Mouse (Mus musculus): Measurements from ENCODE around the gene Sbp. TPM values are rescaled to one million over a fixed set of nuclear protein-coding genes. Genes with fewer than 3 reads are reported as not detected.

Sbp gene
- not detected in 2 replicates for polyA plus RNA-seq (2015; fragmentation: Nextera tagmentation; extraction: Ambion mirVana)

GRCm38 (mm10) chr17:23941372-23941771, at the start of gene Sbp:
Gene Sbp, plus strand, starts transcription at chr17:23941672.

GRCm38 (mm10) chr17:23917158-23917557, 24.3 kb upstream of the Sbp start, which contains the start of gene Dcpp3:
Gene Dcpp3, plus strand, starts transcription at chr17:23917458.

GRCm38 (mm10) chr17:23955174-23955573, 13.7 kb downstream of the Sbp start, which contains the start of gene Sbpl:
Gene Sbpl, minus strand, starts transcription at chr17:23955274.

GRCm38 (mm10) chr17:23980297-23980909, 38.9 kb downstream of the Sbp start, which contains the start of gene Prss30:
Gene Prss30, minus strand, starts transcription at chr17:23980566.

Other genes with a start within 250 kb of the Sbp start
- 0.11 TPM in 1 of 2 replicates, not detected in the other for gene 1520401A03Rik, start 218.9 kb upstream of the Sbp start, polyA plus RNA-seq (2015; fragmentation: Nextera tagmentation; extraction: Ambion mirVana)
- gene Pkmyt1, start 215.3 kb upstream of the Sbp start, polyA plus RNA-seq (2015; fragmentation: Nextera tagmentation; extraction: Ambion mirVana): 37.2 and 39.2 TPM in 2 replicates
- 10.5 and 12.2 TPM in 2 replicates for gene Paqr4, start 200.8 kb upstream of the Sbp start, polyA plus RNA-seq (2015; fragmentation: Nextera tagmentation; extraction: Ambion mirVana)
- not detected in 2 replicates for gene Kremen2, start 195.8 kb upstream of the Sbp start, polyA plus RNA-seq (2015; fragmentation: Nextera tagmentation; extraction: Ambion mirVana)
- gene Flywch1, start 170.1 kb upstream of the Sbp start, polyA plus RNA-seq (2015; fragmentation: Nextera tagmentation; extraction: Ambion mirVana): 19.2 and 22.6 TPM in 2 replicates
- gene Flywch2, start 155.6 kb upstream of the Sbp start, polyA plus RNA-seq (2015; fragmentation: Nextera tagmentation; extraction: Ambion mirVana): 3.5 and 6.6 TPM in 2 replicates
- 290 and 303 TPM in 2 replicates for gene Srrm2, start 151.1 kb upstream of the Sbp start, polyA plus RNA-seq (2015; fragmentation: Nextera tagmentation; extraction: Ambion mirVana)
- gene Elob, start 112.5 kb upstream of the Sbp start, polyA plus RNA-seq (2015; fragmentation: Nextera tagmentation; extraction: Ambion mirVana): 632 and 659 TPM in 2 replicates
- not detected in 2 replicates for gene Prss33, start 105.6 kb upstream of the Sbp start, polyA plus RNA-seq (2015; fragmentation: Nextera tagmentation; extraction: Ambion mirVana)
- not detected in 2 replicates for gene Prss32, start 97.8 kb upstream of the Sbp start, polyA plus RNA-seq (2015; fragmentation: Nextera tagmentation; extraction: Ambion mirVana)
- not detected in 2 replicates for gene Prss41, start 97.5 kb upstream of the Sbp start, polyA plus RNA-seq (2015; fragmentation: Nextera tagmentation; extraction: Ambion mirVana)
- gene Prss21, start 73.6 kb upstream of the Sbp start, polyA plus RNA-seq (2015; fragmentation: Nextera tagmentation; extraction: Ambion mirVana): not detected in 2 replicates
- gene Dcpp1, start 60.8 kb upstream of the Sbp start, polyA plus RNA-seq (2015; fragmentation: Nextera tagmentation; extraction: Ambion mirVana): not detected in 2 replicates
- not detected in 2 replicates for gene Dcpp2, start 60.8 kb upstream of the Sbp start, polyA plus RNA-seq (2015; fragmentation: Nextera tagmentation; extraction: Ambion mirVana)
- gene Dcpp3, start 24.2 kb upstream of the Sbp start, polyA plus RNA-seq (2015; fragmentation: Nextera tagmentation; extraction: Ambion mirVana): not detected in 2 replicates
- gene Sbpl, start 13.6 kb downstream of the Sbp start, polyA plus RNA-seq (2015; fragmentation: Nextera tagmentation; extraction: Ambion mirVana): not detected in 2 replicates
- gene Prss30, start 38.9 kb downstream of the Sbp start, polyA plus RNA-seq (2015; fragmentation: Nextera tagmentation; extraction: Ambion mirVana): 0.20 and 0.36 TPM in 2 replicates
- gene Prss22, start 56.4 kb downstream of the Sbp start, polyA plus RNA-seq (2015; fragmentation: Nextera tagmentation; extraction: Ambion mirVana): not detected in 2 replicates
- not detected in 2 replicates for gene Prss27, start 96.5 kb downstream of the Sbp start, polyA plus RNA-seq (2015; fragmentation: Nextera tagmentation; extraction: Ambion mirVana)
- gene Kctd5, start 131.8 kb downstream of the Sbp start, polyA plus RNA-seq (2015; fragmentation: Nextera tagmentation; extraction: Ambion mirVana): 16.6 and 18.2 TPM in 2 replicates
- gene Pdpk1, start 209.3 kb downstream of the Sbp start, polyA plus RNA-seq (2015; fragmentation: Nextera tagmentation; extraction: Ambion mirVana): 27.5 and 31.2 TPM in 2 replicates
- 31.1 and 32.9 TPM in 2 replicates for gene Amdhd2, start 222.1 kb downstream of the Sbp start, polyA plus RNA-seq (2015; fragmentation: Nextera tagmentation; extraction: Ambion mirVana)
- 366 and 394 TPM in 2 replicates for gene Atp6v0c, start 228.0 kb downstream of the Sbp start, polyA plus RNA-seq (2015; fragmentation: Nextera tagmentation; extraction: Ambion mirVana)

Measured in spleen, postnatal 0 days (tissue).